Mouse (Mus musculus): ENCODE results near the gene Angptl2. TPM values are rescaled to one million over a fixed set of nuclear protein-coding genes. Genes with fewer than 3 reads are reported as not detected.

Angptl2 gene
- polyA plus RNA-seq, 1 experiment from 2014 or later, result 12.0 TPM

GRCm38 (mm10) chr2:33220246-33220645 is 4.4 kb downstream of the Angptl2 start:
- Histone ChIP-seq H3K4me1 (peaks cover 45% of the 10 kb centered on the region), H3K4me2 (no peak overlapping the region), H3K4me3 (replicated peaks) (no peak overlapping the region), H3K36me3 (no peaks in the 10 kb centered on the region), H3K9ac (replicated peaks) (no peak overlapping the region), H3K27me3 (replicated peaks) (no peaks in the 10 kb centered on the region), H3K9me3 (replicated peaks) (no peaks in the 10 kb centered on the region), H3K27ac (replicated peaks) (no peak overlapping the region)
- no peak for ATAC-seq (ENCODE audit: low FRiP score)
- WGBS, result 86% methylated on average over 6 of the region's 6 CpGs

- no peak for ATAC-seq (ENCODE audit: low FRiP score)
- 87% methylated on average over 10 of the region's 10 CpGs for WGBS
- Histone ChIP-seq H3K9ac (replicated peaks) (no peak overlapping the region), H3K4me2 (no peak overlapping the region), H3K4me3 (replicated peaks) (no peak overlapping the region), H3K9me3 (replicated peaks) (no peaks in the 10 kb centered on the region), H3K4me1 (peaks cover 39% of the 10 kb centered on the region), H3K36me3 (no peaks in the 10 kb centered on the region), H3K27me3 (replicated peaks) (no peaks in the 10 kb centered on the region), H3K27ac (replicated peaks) (no peak overlapping the region)
Measured at GRCm38 (mm10) chr2:33220674-33221338, 4.9 kb downstream of the Angptl2 start.

- no peak overlapping the region for H3K4me2 ChIP-seq
- no peak for ATAC-seq (ENCODE audit: low FRiP score)
- no peak overlapping the region for H3K4me3 ChIP-seq (replicated peaks)
- WGBS, result 89% methylated on average over 11 of the region's 11 CpGs
- H3K9ac ChIP-seq (replicated peaks), result no peak overlapping the region
- H3K36me3 ChIP-seq, result no peaks in the 10 kb centered on the region
- peaks cover 33% of the 10 kb centered on the region for H3K4me1 ChIP-seq
- no peak overlapping the region for H3K27ac ChIP-seq (replicated peaks)
- H3K9me3 ChIP-seq (replicated peaks), result no peaks in the 10 kb centered on the region
- H3K27me3 ChIP-seq (replicated peaks), result no peaks in the 10 kb centered on the region
Measured at GRCm38 (mm10) chr2:33221339-33221900, 5.6 kb downstream of the Angptl2 start.

GRCm38 (mm10) chr2:33222480-33222879 is 6.6 kb downstream of the Angptl2 start:
- Histone ChIP-seq H3K4me1 (peaks cover 25% of the 10 kb centered on the region), H3K9ac (replicated peaks) (no peak overlapping the region), H3K27me3 (replicated peaks) (no peaks in the 10 kb centered on the region), H3K9me3 (replicated peaks) (no peaks in the 10 kb centered on the region), H3K27ac (replicated peaks) (no peak overlapping the region), H3K36me3 (no peaks in the 10 kb centered on the region), H3K4me2 (no peak overlapping the region), H3K4me3 (replicated peaks) (no peak overlapping the region)
- ATAC-seq (ENCODE audit: low FRiP score), result no peak
- 82% methylated on average over 6 of the region's 6 CpGs for WGBS

- ATAC-seq (ENCODE audit: low FRiP score), result no peak
- Histone ChIP-seq H3K9ac (replicated peaks) (no peak overlapping the region), H3K9me3 (replicated peaks) (no peaks in the 10 kb centered on the region), H3K4me2 (no peak overlapping the region), H3K27me3 (replicated peaks) (no peaks in the 10 kb centered on the region), H3K4me3 (replicated peaks) (no peak overlapping the region), H3K27ac (replicated peaks) (no peak overlapping the region), H3K36me3 (no peaks in the 10 kb centered on the region), H3K4me1 (peaks cover 21% of the 10 kb centered on the region)
- 81% methylated on average over 10 of the region's 10 CpGs for WGBS
Measured at GRCm38 (mm10) chr2:33223656-33224358, 7.9 kb downstream of the Angptl2 start.

- H3K9ac ChIP-seq (replicated peaks), result no peak overlapping the region
- H3K4me1 ChIP-seq, result peaks cover 10% of the 10 kb centered on the region; the same call in 1 of the 2 replicates
- no peaks in the 10 kb centered on the region for H3K36me3 ChIP-seq
- no peak overlapping the region for H3K4me3 ChIP-seq (replicated peaks)
- H3K9me3 ChIP-seq (replicated peaks), result no peaks in the 10 kb centered on the region
- ATAC-seq (ENCODE audit: low FRiP score), result no peak
- 94% methylated on average over 7 of the region's 7 CpGs for WGBS
- H3K27ac ChIP-seq (replicated peaks), result no peak overlapping the region
- H3K27me3 ChIP-seq (replicated peaks), result no peaks in the 10 kb centered on the region
- H3K4me2 ChIP-seq, result no peak overlapping the region
Measured at GRCm38 (mm10) chr2:33225921-33226320, 10.1 kb downstream of the Angptl2 start.

- peaks cover 8% of the 10 kb centered on the region; the same call in 1 of the 2 replicates for H3K4me1 ChIP-seq
- H3K36me3 ChIP-seq, result no peaks in the 10 kb centered on the region
- no peaks in the 10 kb centered on the region for H3K27me3 ChIP-seq (replicated peaks)
- no peak overlapping the region for H3K4me2 ChIP-seq
- H3K9ac ChIP-seq (replicated peaks), result no peak overlapping the region
- no peaks in the 10 kb centered on the region for H3K9me3 ChIP-seq (replicated peaks)
- 94% methylated on average over 11 of the region's 11 CpGs for WGBS
- no peak overlapping the region for H3K4me3 ChIP-seq (replicated peaks)
- ATAC-seq (ENCODE audit: low FRiP score), result no peak
- no peak overlapping the region for H3K27ac ChIP-seq (replicated peaks)
Measured at GRCm38 (mm10) chr2:33228077-33228476, 12.2 kb downstream of the Angptl2 start.

GRCm38 (mm10) chr2:33228551-33228950 is 12.7 kb downstream of the Angptl2 start:
- no peak for ATAC-seq (ENCODE audit: low FRiP score)
- H3K4me2 ChIP-seq, result no peak overlapping the region
- no peaks in the 10 kb centered on the region for H3K27me3 ChIP-seq (replicated peaks)
- H3K4me3 ChIP-seq (replicated peaks), result no peak overlapping the region
- no peak overlapping the region for H3K27ac ChIP-seq (replicated peaks)
- WGBS, result 93% methylated on average over 15 of the region's 15 CpGs
- H3K9ac ChIP-seq (replicated peaks), result no peak overlapping the region
- H3K4me1 ChIP-seq, result 0 out of 2 replicates have a peak, but pooled peaks cover 5% of the 10 kb centered on the region
- H3K9me3 ChIP-seq (replicated peaks), result no peaks in the 10 kb centered on the region
- H3K36me3 ChIP-seq, result no peaks in the 10 kb centered on the region

GRCm38 (mm10) chr2:33230701-33231100 is 14.8 kb downstream of the Angptl2 start:
- H3K4me2 ChIP-seq, result no peak overlapping the region
- H3K27ac ChIP-seq (replicated peaks), result no peak overlapping the region
- no peak overlapping the region for H3K9ac ChIP-seq (replicated peaks)
- no peak overlapping the region for H3K4me3 ChIP-seq (replicated peaks)
- peaks cover 20% of the 10 kb centered on the region for H3K4me1 ChIP-seq
- no peaks in the 10 kb centered on the region for H3K36me3 ChIP-seq
- H3K27me3 ChIP-seq (replicated peaks), result no peaks in the 10 kb centered on the region
- 87% methylated on average over 10 of the region's 10 CpGs for WGBS
- H3K9me3 ChIP-seq (replicated peaks), result no peaks in the 10 kb centered on the region
- ATAC-seq (ENCODE audit: low FRiP score), result no peak

GRCm38 (mm10) chr2:33231788-33232187 is 15.9 kb downstream of the Angptl2 start:
- Histone ChIP-seq H3K4me3 (replicated peaks) (no peak overlapping the region), H3K27me3 (replicated peaks) (no peaks in the 10 kb centered on the region), H3K9me3 (replicated peaks) (no peaks in the 10 kb centered on the region), H3K36me3 (no peaks in the 10 kb centered on the region), H3K9ac (replicated peaks) (no peak overlapping the region), H3K4me2 (no peak overlapping the region), H3K27ac (replicated peaks) (no peak overlapping the region), H3K4me1 (peaks cover 22% of the 10 kb centered on the region)
- WGBS, result 53% methylated on average over 2 of the region's 2 CpGs
- no peak for ATAC-seq (ENCODE audit: low FRiP score)

- Histone ChIP-seq H3K4me3 (replicated peaks) (no peak overlapping the region), H3K27ac (replicated peaks) (no peak overlapping the region), H3K4me1 (peaks cover 22% of the 10 kb centered on the region), H3K36me3 (no peaks in the 10 kb centered on the region), H3K9ac (replicated peaks) (no peak overlapping the region), H3K9me3 (replicated peaks) (no peaks in the 10 kb centered on the region), H3K4me2 (no peak overlapping the region), H3K27me3 (replicated peaks) (no peaks in the 10 kb centered on the region)
- WGBS, result 80% methylated on average over 6 of the region's 6 CpGs
- ATAC-seq (ENCODE audit: low FRiP score), result no peak
Measured at GRCm38 (mm10) chr2:33232782-33233570, 17.1 kb downstream of the Angptl2 start.
